Mouse (Mus musculus): Measurements from ENCODE around the gene Hmmr. TPM values are rescaled to one million over a fixed set of nuclear protein-coding genes. Genes with fewer than 3 reads are reported as not detected.

Hmmr gene
- 10 to 100 TPM in 1 of 2 experiments, 1 to 10 TPM in 1; 1.3 to 14.5 TPM for polyA plus RNA-seq (2012; fragmentation: generic; extraction: Trizol)

GRCm38 (mm10) chr11:40733339-40734174, at the start of gene Hmmr, which contains the start of gene Nudcd2:
Gene Hmmr, minus strand, starts transcription at chr11:40733422.
Gene Nudcd2, plus strand, starts transcription at chr11:40733667.

DNA sequence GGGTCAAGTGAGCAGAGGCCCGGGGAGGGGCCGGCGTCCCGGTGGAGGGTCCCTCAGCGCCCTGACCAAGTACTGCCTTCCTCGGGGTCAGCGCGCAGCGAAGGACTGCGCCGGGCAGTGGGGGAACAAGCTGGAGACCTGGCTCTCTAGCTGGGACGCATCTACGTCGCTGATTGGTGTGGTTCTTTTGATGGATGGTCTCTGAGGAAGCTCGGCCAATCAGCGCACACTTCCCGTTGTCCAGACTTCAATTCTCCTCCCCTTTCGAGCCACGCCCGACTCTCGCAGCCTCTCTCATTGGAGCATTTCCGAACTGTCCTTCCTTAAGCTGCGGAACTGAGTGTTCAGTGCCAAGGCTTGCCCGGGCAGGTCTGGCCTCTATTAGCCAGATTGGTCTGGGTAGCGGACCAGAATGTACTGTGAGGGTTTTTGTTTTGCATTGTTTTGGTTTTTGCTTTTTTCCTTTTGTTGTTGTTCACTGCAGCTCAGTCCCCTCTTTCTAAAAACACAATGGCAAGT, 21.9 kb upstream of the Hmmr start, which contains the start of gene Ccng1:
Gene Ccng1, minus strand, starts transcription at position 203 of the 519 bp plus-strand sequence.

GRCm38 (mm10) chr11:40695103-40695502, 38.1 kb downstream of the Hmmr start, which contains the start of gene Mat2b:
Gene Mat2b, minus strand, starts transcription at chr11:40695203.

Other genes starting within 250 kb of the Hmmr start
- 10 to 100 TPM in 1 of 2 experiments, 1 to 10 TPM in 1; 5.5 to 37.2 TPM for gene Mat2b, start 38.2 kb downstream of the Hmmr start, polyA plus RNA-seq (2012; fragmentation: generic; extraction: Trizol)
- 10 to 100 TPM in 1 of 2 experiments, 1 to 10 TPM in 1; 6.0 to 33.1 TPM for gene Nudcd2, start 245 bp upstream of the Hmmr start, polyA plus RNA-seq (2012; fragmentation: generic; extraction: Trizol)
- gene Ccng1, start 21.9 kb upstream of the Hmmr start, polyA plus RNA-seq (2012; fragmentation: generic; extraction: Trizol): 10 to 100 TPM in 1 of 2 experiments, 1 to 10 TPM in 1; 7.0 to 37.5 TPM